Mouse (Mus musculus) frontal cortex, adult (tissue): ENCODE results near the gene Tlcd2.
"Not testable (repeated sequence)": the region's sequence is repeated elsewhere in the genome, so short reads cannot be mapped to it uniquely, and the experiment has no call there.

Source experiments
- ATAC-seq: cut with Nextera tagmentation; 2 replicates; pipeline ENCODE4 v1.9.2; 2017; ENCODE audit warnings: mild to moderate bottlenecking, moderate library complexity, mixed read lengths; ENCODE audit not compliant: low TSS enrichment

Gene Tlcd2

DNA sequence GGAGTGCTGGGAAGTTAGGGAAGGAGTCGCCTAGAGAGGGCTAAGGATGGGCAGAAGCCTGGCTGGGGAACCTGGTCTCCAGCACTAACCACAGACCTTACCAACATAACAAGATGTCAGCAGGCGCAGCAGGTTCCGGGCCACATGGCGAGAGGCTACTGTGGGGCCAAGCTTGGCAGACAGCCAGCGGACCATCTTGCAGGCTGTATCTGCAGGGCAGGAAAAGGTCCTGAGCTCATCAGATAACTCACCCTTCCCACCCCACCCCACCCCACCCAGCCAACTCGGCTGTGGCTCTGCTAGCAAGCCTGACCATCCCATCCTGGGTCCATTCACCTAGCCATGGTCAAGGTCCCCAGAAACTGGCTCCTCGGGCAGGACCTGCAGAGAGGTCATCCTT lies 11.8 kb upstream of the Tlcd2 start:
- no peak for ATAC-seq

DNA sequence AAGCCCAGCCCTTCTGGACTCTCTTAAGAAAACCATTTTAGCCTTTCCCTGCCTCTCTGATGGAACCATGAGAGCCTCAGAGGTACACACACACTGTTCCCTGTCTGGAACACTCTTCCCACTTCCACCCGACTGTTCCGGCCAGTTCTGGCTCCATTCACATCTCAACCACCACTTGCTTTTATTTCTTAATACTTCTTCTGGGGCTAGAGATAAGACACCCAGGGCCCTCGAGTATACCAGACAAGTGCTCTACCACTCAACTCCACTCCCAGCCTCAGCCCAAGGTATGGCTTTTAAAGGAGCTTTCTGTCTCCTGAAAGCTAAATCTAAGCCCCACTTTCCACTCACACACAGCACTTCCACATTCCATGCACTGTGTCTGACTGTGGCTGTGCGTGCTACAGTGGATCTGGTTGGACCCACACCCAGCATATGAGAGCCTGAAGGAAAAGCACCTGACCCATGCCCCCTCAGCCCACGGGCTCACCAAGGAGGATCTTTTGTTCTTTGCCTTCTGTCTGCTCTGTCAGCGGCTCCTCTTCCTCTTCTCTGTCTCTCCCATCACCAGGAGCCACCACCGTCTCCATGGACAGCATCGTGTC lies 11.1 kb upstream of the Tlcd2 start:
- no peak for ATAC-seq

- no peak for ATAC-seq
Measured at GRCm38 (mm10) chr11:75450936-75451335, 10.6 kb upstream of the Tlcd2 start.

DNA sequence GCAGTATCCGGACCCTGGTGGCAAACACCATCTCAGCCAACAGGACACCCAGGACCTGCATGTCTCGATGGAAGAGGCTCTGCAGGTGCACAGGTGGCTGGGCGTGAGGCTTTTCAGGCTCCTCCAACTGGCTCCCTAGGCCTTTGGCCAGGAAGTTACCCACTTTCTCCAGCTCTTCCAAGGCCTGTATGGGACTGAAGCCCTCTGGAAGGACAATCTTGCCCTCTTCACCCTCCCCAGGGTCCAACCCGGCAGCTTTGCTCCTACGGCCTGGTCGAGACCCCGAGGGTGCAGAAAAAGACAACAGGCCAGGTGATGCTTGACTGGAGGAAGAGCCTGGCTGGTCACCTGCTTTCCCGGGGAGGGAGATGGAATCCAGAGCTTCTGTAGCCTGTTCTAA lies 9.4 kb upstream of the Tlcd2 start:
- ATAC-seq = no peak

- no peak for ATAC-seq
Measured at GRCm38 (mm10) chr11:75452812-75453557, 8.5 kb upstream of the Tlcd2 start.

DNA sequence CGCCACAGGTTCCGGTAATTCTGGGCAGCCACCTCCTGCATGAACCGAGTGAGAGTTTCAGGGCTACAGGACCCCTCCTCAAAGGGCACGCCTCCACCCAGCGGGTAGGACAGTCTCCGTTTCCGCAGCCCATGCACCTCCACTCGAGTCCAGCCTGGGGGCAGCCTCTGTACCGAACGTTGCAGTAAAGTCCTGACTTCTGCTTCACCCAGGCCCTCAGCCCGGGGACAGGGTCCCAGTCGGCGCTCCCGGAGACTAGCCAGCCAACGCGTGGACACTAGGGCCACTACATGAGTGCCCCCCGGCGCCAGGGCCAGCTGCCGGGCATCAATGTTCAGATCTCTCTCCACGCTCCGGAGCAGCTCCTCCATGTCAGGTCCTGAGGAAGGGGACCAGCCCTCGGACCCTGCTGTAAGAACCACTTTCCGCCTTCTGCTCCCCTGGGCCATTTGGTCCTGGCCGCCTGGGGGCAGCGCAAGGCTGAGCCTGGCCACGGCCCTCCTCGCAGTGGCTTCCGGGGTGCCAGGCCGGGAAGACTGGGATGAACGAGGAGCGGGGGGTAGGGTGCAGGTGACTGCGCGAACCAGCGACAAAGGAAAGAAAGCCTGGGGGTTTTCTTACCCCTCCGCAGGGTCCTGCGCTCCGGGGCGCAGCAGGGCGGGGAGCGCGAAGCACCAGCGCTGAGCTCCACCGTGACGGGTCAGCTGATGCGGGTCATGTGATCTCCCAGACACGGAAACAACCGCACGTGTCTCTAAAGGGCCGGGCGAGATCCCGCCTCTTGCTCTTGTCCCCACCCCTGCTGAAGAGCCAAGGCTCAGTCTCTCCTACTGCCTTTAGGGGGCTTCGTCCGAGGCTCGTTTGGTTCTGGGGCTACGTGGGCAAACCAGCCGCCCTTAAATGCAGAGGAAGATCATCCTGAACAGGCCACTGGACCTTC lies 7.3 kb upstream of the Tlcd2 start, which contains the start of gene Wdr81:
Wdr81 (minus strand) TSS at position 727 of the 940 bp plus-strand sequence.
- ATAC-seq = peak; percentile 86

DNA sequence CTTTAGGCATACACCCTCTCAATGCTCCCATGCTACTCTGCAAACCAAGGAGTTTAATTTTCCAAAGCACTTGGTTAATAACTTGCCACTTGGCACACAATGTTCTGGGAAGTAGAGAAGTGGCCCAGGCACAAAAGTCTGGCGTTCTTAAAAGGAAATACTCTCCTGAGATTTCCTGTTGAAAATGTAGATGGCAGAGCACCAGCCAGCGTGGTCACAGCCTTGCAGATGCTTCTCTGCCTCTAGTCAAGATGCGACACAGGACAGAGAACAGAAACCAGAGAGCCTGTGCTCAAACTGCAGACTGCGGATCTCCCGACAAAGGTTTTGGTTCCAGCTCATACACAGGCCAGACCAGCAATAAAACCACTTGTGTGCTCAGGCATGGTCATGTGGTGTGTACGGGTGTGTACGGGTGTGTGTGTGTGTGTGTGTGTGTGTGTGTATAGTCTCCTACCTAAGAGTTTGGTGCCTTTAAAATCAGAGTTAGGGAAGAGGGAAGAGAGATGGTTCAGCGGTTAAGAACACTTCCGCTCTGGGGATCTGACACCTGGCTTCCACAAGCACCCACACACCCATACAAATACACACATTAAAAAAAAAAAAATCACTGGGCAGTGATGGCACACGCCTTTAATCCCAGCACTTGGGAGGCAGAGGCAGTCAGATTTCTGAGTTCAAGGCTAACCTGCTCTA lies 6.3 kb upstream of the Tlcd2 start:
- no peak for ATAC-seq

GRCm38 (mm10) chr11:75455971-75456370 lies 5.5 kb upstream of the Tlcd2 start:
- ATAC-seq = not testable (repeated sequence)

DNA sequence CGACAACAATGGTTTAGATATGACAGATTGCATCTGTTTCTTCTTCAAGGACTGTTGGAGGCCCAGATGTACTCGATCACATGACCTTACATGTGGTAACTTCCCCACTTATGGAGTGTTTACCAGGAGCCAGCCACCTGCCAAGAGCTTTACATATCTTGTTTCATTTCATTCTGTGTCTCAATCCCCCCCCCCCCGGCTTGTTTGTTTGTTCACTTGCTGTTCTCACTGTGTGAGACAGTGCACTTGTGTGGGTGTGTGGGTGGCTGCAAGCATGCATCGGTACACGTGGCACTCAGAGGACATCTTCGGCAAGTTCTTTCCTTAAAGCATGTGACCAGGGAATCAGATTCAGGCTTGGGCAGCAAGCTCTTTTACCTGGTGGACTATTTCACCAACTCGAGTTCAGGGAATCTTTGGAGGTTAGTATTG lies 5.1 kb upstream of the Tlcd2 start:
- ATAC-seq = no peak

DNA sequence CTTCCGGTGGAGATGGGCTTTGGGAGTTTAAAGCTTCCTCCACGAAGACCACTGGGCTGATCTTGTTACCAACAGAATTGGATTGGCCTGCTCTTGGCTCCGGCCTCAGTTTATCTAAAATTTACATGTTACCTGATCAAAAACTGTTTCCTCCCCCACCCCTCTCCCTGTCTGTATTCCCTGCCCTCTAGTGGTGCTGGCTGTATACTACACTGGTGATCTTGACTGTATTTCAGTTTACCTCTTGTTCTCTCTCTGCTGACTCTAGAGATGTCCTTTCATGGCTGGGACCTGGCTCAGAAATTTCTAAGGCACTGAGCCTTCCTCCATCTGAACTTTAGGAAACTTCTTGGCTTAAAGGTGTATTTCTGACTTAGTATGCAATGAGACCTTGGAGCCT lies 3.3 kb upstream of the Tlcd2 start:
- ATAC-seq = no peak

- ATAC-seq = no peak
Measured at GRCm38 (mm10) chr11:75458628-75459041, 2.9 kb upstream of the Tlcd2 start.

GRCm38 (mm10) chr11:75459141-75459711 lies 2.3 kb upstream of the Tlcd2 start:
- no peak for ATAC-seq

GRCm38 (mm10) chr11:75459751-75460102 lies 1.8 kb upstream of the Tlcd2 start:
- no peak for ATAC-seq

DNA sequence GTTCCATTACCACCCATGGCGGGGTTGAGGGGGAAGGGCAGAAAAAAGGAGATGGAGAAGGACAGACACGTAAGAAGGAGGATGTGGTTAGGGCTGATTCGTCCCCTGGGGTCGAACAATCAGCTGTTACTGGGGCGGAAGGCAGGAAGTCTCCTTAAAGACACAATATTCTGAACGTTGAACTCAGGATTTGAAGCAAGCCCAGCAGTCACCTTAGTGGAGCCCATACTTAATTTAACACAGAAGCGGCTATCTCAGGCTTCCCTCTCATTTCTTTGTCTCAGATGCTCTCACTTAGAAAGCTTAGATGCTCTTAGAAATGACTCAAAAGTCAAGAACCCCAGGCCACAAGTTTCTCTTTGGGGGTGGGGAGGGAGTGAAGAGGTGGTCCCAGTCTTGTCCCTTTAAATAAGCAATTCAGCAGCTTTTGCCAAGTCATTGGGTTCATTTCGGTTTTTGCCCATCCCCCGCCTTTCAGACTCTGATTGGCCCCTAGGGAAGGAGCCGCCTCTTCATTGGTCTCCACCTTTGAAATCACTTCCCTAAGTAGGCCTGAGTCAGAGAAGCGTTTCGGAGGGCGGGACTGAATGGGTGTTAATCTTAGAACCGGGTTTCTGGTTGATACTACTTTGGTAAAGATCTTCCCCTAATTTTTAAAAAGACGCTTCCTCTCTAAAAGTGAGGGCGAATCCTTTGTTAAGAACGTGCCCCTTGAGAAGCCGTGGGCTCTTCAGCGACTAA lies 1.2 kb upstream of the Tlcd2 start:
- ATAC-seq = peak; percentile 62

- ATAC-seq = no peak
Measured at GRCm38 (mm10) chr11:75461743-75462252, 283 bp downstream of the Tlcd2 start.

- ATAC-seq = no peak
Measured at GRCm38 (mm10) chr11:75462253-75462783, 803 bp downstream of the Tlcd2 start.

DNA sequence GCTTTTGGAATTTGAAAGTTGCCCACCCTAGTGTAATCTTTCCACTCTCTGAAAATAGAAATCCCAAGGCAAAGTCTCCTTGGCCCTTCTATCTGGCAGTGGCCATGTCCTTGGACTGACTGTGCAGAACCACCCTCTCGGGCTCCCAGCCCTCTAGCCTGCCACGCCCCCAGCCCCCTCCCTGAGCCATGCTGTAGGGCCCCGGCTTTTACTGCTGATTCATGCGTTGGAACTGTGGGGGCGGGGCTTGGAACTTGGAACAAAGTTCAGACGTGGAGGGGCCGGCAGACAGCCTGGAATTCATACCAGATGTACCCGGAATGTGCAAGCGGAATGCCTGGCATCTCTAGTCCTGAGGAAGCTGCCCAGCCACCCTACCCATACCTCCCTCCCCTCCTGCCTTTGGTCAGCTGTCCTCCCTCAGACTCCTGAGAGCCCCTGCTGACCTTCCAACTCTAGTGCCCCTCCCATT lies 1.4 kb downstream of the Tlcd2 start:
- ATAC-seq = no peak

- ATAC-seq = no peak
Measured at GRCm38 (mm10) chr11:75463624-75464023, 2.1 kb downstream of the Tlcd2 start.

GRCm38 (mm10) chr11:75464417-75464816 lies 2.9 kb downstream of the Tlcd2 start:
- no peak for ATAC-seq

- ATAC-seq = no peak
Measured at GRCm38 (mm10) chr11:75465051-75465450, 3.5 kb downstream of the Tlcd2 start.
